Mouse (Mus musculus): ENCODE data around the gene Zdhhc11.

- TF ChIP-seq POLR2A (IDR thresholded peaks at IDR 0.05; ENCODE audit: extremely low read depth, insufficient read depth, low read length) (no peak), CTCF (IDR thresholded peaks at IDR 0.05; ENCODE audit: low read depth, low read length) (no peak)
Observed at GRCm38 (mm10) chr13:74025151-74026081, 61.8 kb downstream of the Zdhhc11 start.

Measured in liver, adult 2 months (tissue).